In genomic region chr4:140684141-140684871, GRCm38 (mm10) we compare ENCODE assay signal across 1 mouse cellular context.
TF ChIP-seq lines count a peak whose summit lies in the region.

No protein-coding gene starts in this region.

TF ChIP-seq in MEL, 35 proteins besides CTCF, POLR2A, EP300 and RAD21 (continued from another document):
- TF ChIP-seq GABPA (IDR thresholded peaks at IDR 0.05; ENCODE audit: low read depth, low read length) (no peak), SMC3 (IDR thresholded peaks at IDR 0.05; ENCODE audit: low read depth, low read length) (no peak), POLR2AphosphoS2 (IDR thresholded peaks at IDR 0.05; ENCODE audit: low read length) (no peak), MYC (IDR thresholded peaks at IDR 0.05; ENCODE audit: low read depth, low read length) (peak; percentile 100), E2F4 (IDR thresholded peaks at IDR 0.05; ENCODE audit: borderline replicate concordance, low read depth, low read length) (no peak), MEF2A (IDR thresholded peaks at IDR 0.05; ENCODE audit: extremely low read depth, insufficient replicate concordance, low read depth, low read length, poor library complexity, severe bottlenecking) (no peak), BHLHE40 (IDR thresholded peaks at IDR 0.05; ENCODE audit: borderline replicate concordance, low read depth, low read length) (no peak), ZMIZ1 (IDR thresholded peaks at IDR 0.05; ENCODE audit: low read depth, low read length) (no peak), NELFE (IDR thresholded peaks at IDR 0.05; ENCODE audit: low read depth, low read length) (no peak), TBP (IDR thresholded peaks at IDR 0.05; ENCODE audit: low read depth, low read length) (peak; percentile 31; the same call in 1 of the 2 replicates), GATA1 (IDR thresholded peaks at IDR 0.05; ENCODE audit: low read depth, low read length) (peak; percentile 37; the same call in 1 of the 2 replicates), MAFK (IDR thresholded peaks at IDR 0.05; ENCODE audit: borderline replicate concordance, low read depth, low read length) (peak; percentile 27; the same call in 1 of the 2 replicates), ETS1 (IDR thresholded peaks at IDR 0.05; ENCODE audit: low read depth, low read length) (peak; percentile 78), MYB (IDR thresholded peaks at IDR 0.05; ENCODE audit: low read depth, low read length) (peak; percentile 47; the same call in 1 of the 2 replicates), ELF1 (IDR thresholded peaks at IDR 0.05; ENCODE audit: low read depth, low read length) (no peak), SIN3A (IDR thresholded peaks at IDR 0.05; ENCODE audit: low read length) (peak; percentile 55), JUND (IDR thresholded peaks at IDR 0.05; ENCODE audit: low read depth, low read length) (peak; percentile 25; the same call in 1 of the 2 replicates), MAZ (IDR thresholded peaks at IDR 0.05; ENCODE audit: low read depth, low read length) (peak; percentile 83), CHD2 (IDR thresholded peaks at IDR 0.05; ENCODE audit: low read length) (no peak), USF2 (IDR thresholded peaks at IDR 0.05; ENCODE audit: borderline replicate concordance in 1 of 2, insufficient read depth in 1 of 2, low read depth in 1 of 2, low read length in 2 of 2) (no peak), TAL1 (IDR thresholded peaks at IDR 0.05; ENCODE audit: low read length) (peak; percentile 80), TCF12 (IDR thresholded peaks at IDR 0.05; ENCODE audit: low read depth, low read length) (peak; percentile 68; the same call in 1 of the 2 replicates), MXI1 (IDR thresholded peaks at IDR 0.05; ENCODE audit: low read depth, low read length) (peak; percentile 97), ZC3H11A (IDR thresholded peaks at IDR 0.05; ENCODE audit: low read depth, low read length) (no peak)
